Mouse (Mus musculus): ENCODE data around the gene Prdm16.

Gene Prdm16

DNA sequence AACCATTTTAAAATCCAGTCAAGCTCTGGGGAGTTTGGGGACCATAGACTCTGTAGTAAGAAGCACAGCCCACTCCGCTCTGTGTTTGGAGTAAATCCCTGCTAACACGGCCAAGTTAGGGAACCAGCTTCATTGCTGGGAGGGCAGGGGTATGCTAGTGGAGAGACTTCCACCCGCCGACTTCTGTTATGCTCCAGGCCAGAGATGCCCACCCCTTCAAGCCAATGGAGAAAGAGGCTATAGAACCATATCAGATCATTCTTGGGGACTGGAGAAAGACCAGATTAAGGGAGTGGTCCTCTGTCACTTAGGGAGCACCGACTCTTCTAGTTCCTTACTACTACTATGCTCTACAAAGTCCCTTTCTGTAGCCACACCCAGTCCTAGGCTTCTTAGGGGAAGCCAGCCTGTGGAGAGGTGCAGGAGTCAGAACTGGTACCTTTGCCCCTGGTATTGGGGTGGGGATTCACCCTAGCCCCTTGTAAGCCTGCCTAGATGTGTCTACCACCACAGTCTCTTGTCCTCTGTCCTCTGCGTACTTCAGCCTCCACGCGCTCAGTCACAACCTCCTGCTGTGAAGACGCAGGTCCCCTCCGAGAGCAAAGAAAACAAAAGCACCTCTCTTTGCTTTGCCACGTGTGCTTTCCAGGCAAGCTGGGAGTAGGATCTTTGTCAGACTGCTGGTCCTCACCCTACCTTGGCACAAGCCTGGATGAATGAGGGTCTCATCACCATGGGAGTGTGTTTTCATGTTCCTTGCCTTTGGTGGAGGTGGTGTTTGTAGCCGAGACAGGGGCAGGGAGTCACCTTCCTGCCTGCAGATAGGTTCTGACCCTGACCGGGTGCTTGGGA, 3.1 kb upstream of the Prdm16 start:
- DNase-seq (ENCODE audit: low read depth, low spot score), result no peak

DNA sequence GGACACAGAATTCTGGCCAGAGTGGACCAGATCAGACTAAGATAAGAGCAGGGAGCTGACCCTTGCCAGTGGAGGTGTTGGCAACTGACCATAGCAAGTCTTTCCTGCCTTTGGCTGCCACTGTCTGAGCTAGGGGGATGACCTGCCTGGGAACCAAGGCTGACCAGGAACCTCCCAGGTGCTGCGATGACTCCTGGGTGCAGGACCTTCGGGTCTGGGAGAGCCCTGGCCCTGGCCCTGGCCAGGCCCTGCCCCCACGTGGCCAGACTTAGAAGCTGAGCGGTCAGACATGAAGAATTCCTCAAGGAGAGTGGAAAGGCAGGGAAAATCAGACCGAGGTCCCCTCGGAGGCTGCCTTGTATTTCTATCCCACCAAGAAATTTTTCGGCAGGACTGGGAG, 2.5 kb upstream of the Prdm16 start:
- no peak for DNase-seq (ENCODE audit: low read depth, low spot score)

DNA sequence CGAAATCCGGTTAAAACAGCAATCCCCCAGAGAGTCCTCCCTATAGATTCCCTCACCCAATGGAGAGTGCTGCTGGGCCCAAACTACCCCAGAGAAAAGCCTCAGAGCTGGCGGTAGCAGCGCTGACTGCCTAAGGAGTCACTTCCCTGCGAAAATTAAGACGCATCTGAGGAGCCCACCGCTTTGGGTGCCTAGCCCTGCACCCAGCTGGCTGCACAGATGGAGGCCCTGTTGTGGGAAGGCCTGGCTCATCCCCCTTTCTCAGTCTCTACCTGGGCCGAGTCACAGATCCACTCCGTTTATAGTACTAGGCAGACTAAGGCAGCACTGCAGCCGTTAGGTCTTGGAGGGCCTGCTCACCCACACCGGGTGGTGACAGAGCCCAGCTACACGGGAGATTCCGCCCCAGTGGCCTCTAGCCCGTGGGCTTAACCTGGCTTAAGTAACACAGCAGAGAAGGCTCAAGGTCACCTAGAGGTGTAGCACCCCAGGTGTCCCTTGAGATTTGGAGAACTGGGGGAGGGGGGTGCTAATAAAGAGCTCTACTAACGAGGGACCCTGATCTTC, 1.7 kb upstream of the Prdm16 start:
- DNase-seq (ENCODE audit: low read depth, low spot score), result no peak

DNA sequence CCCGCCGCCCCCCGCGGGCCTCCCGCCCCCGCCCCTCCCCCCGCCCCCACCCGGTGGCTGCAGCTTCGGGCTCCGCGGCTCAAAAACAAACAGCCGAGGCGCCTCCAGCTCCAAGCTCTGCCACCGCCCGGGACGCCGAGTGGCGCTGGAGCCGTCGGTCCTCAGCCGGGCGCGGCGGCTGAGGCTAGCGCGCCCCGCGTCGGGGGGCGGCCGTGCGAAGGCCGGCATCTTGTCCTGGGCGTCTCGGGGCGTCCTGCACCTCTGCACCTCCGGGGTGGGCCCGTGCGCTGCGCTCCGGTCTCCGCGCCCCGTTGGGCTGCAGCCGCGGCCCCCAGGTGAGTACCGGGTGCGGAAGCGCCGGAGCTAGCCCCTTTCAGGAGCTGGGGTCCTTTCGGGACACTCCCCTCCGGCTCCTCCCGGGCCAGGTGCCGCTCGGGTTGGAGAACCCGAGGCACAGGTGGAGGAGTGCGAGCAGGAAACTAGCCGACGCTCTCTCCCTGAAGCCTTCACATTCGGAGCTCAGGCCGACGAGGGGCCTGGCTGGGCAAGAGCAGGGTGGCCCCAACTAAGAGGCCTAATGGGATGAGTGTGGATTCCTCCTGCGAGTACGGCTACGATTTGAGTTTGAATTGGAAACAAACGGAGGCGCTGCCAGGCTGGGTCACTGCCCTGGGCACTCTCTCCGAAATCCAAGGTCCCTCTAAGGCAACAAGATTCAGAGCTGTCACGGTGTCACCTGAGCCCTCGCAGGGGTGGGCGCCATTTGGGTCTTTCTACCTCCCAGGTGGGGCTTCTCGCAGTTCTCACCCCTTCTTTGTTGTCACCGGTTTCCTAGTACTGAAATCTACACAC, 1.0 kb upstream of the Prdm16 start:
- no peak for DNase-seq (ENCODE audit: low read depth, low spot score)

DNA sequence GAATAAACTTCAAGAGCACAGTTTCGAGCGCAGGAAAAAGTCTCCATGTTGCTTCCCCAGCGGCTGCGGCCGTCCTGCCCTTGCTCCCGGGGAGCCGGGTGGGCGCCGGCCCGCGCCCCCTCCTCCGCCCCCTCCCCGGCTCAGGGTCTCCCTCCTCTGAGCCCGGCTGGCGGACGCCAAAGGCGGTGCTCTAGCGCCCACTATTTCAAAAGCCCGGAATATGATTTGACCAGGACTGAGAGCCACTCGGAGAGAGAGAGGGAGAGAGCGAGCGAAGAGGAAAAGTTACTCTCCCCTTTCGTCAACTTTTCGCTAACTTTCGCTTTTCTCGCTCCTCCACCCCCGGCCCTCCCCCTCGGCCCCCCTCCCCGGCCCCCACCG, 630 bp downstream of the Prdm16 start:
- DNase-seq (ENCODE audit: low read depth, low spot score), result peak; percentile 61

DNA sequence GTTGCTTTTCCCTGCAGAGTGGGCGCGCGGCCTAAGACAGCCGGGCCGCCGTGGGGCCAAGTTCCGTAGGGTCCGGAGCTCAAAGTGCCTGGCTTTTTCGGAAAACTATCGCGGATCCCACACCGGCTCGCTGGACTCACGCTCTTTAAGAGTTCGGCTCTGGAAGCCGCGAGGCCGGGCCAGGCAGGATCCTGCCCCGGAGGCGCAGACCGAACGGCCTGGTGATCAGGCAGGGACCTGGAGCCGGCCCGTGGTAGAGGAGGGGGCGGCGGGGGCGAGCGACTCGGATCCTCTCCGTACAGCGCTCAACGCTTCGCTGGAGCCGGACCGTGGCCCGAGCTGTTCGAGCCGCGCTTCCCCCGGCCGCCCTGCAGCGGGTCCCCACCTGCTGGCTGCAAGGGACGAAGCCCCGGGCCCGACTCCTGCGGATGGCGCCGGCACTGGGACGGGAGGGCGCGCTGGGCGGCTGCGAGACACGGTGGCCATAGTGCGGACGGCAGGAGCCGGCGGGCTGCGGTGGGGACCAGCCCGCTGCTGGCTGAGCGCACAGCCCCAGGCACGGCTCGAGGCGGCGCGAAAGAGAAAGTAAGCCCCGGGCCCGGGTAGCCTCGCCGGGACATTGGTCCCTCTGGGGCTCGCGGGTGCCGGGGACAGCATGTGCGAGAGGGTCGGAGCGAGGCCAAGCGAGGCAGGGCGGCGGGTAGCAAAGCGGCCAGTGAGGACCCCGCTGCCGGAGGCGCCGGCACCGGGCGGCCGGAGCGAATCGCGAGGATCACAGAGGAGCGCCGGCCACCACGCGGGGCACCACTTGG, 1.2 kb downstream of the Prdm16 start:
- no peak for DNase-seq (ENCODE audit: low read depth, low spot score)

DNA sequence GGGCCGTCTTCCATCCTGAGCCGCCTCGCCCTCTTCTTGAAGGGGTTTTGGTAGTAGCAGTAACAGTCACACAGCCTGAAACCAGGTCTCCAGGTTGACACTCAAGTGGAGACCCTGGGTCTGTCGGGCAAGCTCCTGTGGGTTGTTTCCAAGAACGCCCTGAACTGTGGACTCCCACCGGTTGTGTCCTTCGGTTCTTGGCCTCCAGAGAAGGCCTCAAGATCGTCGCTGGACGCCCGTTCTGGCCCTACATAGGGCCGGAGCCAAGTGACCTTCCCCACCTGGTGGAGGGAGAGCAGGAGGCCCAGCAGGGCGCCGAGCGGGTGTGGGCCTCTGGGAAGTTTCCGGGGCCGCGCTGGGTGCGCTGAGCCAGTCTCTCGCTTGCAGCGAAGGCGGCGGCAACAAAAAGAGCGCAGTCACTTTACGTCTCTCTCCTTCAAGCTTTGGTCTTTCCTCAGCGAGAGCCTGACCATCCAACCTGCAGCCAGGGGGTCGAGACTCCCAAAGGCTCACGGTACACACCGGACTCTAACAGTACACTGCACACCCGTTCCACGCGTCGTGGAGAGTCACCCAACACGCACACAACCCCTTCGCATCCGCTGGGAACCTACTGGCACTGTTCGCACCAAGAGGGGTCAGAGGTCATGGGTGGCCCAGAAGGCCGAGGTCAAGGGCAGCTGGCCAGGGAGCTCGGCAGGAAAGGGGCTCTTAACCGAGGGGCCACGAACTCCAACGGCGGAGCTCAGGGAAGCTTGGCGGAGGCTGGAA, 2.0 kb downstream of the Prdm16 start:
- no peak for DNase-seq (ENCODE audit: low read depth, low spot score)

DNA sequence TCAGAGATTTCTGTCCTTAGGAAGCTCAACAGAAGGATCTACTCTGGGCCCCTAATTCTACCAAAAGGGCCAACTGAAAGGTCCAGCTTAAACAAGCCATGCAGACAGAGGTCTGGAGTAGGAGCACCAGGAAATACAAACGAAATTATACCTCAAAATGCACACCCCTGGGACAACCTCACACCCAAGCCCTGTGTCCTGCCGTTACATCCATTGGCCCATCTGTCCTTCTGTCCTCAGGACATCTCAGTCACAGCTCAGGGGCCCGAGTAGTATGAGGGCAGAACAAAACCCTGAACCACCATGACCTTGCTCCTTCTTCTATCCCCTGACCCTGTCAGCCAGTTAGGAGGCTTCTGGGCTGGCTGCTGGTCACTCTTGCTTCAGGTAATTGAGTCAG, 2.7 kb downstream of the Prdm16 start:
- no peak for DNase-seq (ENCODE audit: low read depth, low spot score)

DNA sequence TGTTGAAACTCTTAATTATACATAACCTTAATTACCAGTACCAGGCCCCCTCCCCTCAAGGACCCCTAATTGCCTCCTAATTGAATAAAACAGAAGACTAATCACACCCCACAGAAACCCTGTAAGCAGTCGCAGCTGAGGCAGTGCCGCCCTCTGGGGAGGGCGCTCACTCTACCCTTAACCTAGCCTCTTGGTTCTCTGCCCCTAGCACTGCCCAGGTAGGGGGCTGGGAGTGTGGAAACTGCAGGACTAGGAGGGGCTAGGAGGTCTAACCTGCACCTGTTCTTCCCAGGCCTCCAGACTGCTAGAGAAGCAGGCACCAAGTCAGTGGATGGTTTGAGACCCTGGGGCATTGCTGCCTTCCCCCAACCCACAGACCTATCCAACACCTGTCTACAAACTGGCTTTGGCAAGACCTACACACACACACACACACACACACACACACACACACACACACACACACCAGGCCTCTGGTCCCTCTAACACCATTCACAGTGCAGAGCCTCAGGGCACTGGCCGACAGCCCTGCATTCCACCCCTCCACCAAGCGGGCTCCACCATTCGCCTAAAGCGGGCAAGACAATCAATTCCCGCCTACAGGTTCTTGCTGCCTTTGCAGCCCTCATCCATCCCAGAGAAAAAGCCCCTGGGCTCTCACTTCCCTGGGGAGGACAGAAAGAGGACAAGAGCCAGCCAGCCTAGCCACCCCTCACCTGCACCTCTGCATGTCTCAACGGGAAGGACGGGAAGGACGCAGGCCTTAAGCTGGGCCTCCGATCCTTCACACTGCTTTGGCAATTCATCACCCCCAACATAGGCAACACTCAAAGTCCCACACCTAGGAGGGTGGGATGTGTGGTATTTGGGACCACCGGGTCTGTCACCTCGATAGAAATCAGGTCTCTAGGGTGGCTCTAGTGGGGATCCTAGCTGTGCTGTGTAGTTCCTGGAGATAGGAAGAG, 3.6 kb downstream of the Prdm16 start:
- no peak for DNase-seq (ENCODE audit: low read depth, low spot score)

DNA sequence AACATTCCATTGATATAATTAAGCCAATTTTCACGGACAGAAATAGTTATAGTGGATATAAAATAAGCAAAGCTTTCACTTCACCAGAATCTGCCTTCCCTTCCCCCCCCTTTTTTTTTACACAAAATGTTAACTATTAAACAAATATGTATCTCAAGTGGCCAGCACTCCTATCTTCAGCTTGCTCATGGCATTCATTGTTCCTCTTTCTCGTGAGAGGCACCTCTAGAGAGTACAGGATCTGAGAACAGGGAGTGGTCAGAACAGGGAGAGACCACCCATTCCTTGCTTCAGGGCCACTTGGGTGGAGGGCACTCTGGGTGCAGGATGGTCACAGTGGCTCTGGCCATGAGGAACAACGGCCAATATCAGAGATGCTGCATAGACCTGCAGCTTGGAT, 5.9 kb downstream of the Prdm16 start:
- DNase-seq (ENCODE audit: low read depth, low spot score), result no peak

DNA sequence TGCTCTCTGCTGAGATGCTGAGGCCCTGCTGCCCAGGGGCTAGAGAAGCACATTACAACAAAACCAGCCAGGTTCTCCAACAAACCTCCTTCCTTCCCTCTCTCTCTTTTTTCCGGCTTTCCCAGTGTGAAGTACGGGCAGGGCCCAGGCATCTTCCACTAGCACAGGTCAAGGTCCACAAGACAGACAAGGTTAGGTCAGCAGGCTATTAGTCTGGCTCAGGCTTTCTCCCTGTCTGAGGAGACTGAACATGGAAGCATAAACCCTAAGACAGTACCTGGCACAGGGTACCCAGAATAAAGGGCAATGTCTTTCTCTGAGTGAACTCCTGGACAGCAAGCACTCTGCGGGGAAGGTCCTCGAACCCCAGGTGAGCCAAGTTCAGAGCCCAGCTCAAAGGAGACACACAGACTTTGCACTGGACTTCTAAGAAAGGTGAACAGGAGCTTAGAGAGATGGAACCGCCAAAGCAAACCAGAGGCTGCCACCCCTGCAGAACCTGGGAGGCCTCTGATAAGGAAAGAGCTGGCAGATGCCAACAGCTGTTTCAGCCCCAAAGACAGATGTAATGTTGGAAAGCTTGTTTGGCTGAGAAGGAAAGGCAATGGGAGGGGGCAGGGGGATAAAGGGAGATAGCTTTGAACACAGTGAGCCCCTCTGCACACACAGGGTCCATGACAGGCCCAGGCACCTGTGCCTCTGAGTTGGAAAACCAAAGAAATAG, 9.1 kb downstream of the Prdm16 start:
- DNase-seq (ENCODE audit: low read depth, low spot score), result no peak

DNA sequence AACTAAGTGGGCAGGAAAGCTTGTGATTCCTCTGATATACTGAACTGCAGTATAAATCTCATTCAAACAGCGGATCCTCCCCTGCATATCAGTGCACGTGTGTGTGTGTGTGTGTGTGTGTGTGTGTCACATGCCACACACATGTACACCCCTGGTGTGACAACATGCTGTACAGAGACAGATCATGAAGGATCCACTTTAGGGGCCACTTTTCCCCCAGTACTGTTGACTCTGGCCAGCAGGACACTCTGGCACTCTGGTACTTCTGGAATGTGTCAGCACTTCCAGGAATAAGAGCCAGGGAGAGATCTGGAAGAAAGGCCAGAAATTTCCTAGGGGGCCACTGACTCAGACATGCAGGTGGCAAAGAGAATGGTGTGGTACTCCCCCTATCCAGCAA, 10.4 kb downstream of the Prdm16 start:
- no peak for DNase-seq (ENCODE audit: low read depth, low spot score)

DNA sequence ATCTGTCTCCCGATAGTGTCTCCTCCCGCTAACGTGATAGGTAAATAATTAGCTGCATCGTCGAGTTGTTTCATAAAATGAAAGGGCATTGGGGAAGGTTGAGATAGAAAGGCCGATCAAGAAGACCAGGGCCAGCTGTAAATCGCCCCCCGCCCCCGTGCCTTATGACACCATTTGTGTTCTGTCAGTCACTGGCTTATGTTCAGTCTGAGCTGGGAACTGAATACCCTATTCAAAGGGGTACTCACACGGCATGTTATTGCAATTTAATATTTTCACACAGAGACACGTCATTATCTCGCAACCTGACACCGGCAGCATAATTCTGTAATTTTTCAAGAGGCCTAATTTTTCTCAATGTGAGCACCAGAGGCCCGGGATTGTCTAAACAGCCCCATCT, 11.0 kb downstream of the Prdm16 start:
- DNase-seq (ENCODE audit: low read depth, low spot score), result no peak

DNA sequence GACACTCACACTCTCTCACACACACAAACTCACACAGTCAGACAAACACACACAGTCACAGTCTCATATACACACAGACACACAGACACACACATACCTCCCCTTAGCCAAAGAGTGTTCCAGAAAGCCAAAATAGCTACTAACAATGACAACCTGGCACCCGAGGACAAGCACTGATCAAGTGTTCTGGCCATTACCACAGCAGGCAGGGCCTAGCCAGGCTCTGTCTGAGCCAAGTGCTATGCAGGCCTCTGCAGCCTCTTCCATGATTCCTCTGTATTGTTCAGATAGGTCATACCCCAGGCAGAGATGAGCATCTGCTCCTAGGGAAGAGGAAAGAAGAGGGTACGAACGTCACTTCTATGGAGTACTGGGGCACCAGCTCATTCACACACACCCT, 13.4 kb downstream of the Prdm16 start:
- no peak for DNase-seq (ENCODE audit: low read depth, low spot score)

DNA sequence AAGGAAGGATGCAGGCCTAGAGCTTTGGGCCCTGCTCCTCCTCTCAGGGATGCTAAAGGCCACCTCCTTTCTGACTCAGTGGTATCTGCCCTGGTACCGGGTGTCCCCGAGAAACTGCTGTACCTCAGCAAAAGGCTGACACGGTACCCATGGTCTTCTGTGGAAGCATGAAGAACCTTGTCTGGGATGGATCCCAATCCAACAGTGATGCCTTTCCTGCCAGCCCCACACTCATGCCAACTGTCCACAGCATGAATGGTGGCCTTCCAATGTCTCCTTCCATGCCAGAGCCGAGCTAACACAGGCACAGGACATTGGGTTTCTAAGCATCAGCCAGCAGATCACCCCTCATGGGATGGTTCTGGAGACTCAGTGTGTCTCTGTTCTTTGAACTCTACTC, 14.2 kb downstream of the Prdm16 start:
- no peak for DNase-seq (ENCODE audit: low read depth, low spot score)

DNA sequence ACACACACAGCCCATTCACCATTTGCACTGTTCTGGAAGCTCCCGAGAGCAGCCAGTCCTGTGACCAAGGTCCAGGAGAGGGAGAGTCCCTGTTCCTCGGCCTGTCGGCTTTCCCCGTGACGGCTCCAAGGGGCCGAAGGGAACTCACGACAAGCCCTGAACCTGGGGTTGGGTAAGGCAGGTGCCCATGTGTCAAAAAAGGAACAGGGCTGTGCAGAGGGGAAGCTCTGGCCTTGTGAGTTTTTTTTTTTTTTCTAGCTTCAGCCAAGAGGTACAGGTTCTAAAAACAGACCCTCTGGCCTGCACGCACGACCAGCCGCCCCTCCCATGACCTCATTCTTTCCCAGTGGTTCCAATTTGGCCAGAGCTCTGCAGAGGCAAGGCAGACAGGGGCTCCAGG, 25.5 kb downstream of the Prdm16 start:
- no peak for DNase-seq (ENCODE audit: low read depth, low spot score)

DNA sequence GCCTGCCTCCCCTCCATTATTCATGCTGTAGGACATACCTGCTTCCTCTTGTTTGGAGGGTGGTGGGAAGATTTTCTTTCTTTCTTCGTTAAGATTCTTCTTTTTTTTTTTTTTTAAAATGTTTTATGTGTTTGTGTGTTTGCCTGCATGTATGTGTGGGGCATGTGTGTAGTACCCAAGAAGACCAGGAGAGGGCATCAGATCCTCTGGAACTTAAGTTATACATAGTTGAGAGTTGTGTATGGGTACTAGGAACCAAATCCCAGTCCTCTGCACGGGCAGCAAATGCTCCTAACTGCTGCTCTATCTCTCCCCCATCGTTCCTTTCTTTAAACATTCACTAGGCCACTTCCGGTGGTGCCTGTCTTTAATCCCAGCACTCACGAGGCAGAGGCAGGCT, 28.9 kb downstream of the Prdm16 start:
- no peak for DNase-seq (ENCODE audit: low read depth, low spot score)

DNA sequence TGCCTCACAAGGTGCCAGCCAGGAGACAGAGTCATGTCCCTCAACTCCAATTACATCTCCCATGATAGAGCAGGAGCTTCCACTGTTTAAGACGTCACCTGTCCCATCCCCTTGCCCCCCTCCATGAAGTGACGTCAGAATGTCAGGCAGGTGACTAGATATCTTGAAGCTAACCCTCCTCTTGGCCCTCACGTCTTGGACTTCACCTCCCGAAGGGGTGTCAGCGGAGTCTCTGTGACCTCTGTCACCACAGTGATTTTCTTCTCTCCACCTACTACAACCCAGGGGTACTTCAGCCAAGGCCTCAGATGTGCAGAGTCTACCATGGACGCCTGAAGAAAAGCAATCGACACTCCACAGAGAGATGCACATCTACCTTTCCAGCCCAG, 32.2 kb downstream of the Prdm16 start:
- no peak for DNase-seq (ENCODE audit: low read depth, low spot score)

Measured in embryo, embryonic 11.5 days (tissue).